Mouse (Mus musculus): Measurements from ENCODE around the gene Fmo6. TPM values are rescaled to one million over a fixed set of nuclear protein-coding genes. Genes with fewer than 3 reads are reported as not detected.

The Fmo6 gene
- polyA plus RNA-seq, 1 experiment from 2014 or later = not detected

DNA sequence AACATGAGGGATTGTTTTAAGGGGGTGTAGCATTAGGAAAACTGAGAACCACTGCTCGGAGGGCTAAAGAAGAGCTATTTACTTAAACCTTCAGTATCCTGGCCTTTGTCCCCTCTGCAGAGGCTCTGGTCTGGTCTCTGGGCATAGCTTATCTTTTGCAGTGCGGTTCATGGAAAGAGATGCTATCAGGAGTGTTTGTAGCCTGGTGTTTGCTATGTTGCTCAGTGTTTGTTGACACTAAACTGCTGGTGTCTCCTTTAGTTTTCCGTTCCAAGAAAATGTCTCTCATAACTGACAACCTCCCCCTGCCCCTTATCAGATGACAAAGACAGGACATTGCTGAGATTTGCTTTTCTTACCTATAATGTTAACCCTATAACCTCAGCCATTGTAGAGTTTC is 62.2 kb downstream of the Fmo6 start:
- WGBS (ENCODE audit: insufficient replicate concordance) = 38% methylated on average over 3 of the region's 3 CpGs
- Histone ChIP-seq H3K27me3 (no peaks in the 10 kb centered on the region), H3K4me2 (no peak overlapping the region), H3K36me3 (replicated peaks) (no peaks in the 10 kb centered on the region), H3K27ac (replicated peaks) (no peak overlapping the region), H3K9ac (no peak overlapping the region), H3K4me1 (replicated peaks) (peaks cover 6% of the 10 kb centered on the region), H3K4me3 (replicated peaks) (no peak overlapping the region), H3K9me3 (replicated peaks) (no peaks in the 10 kb centered on the region)
- peak; percentile 45; the same call in 1 of the 2 replicates for ATAC-seq (ENCODE audit: insufficient read depth)

- Histone ChIP-seq H3K4me1 (replicated peaks) (peaks cover 9% of the 10 kb centered on the region), H3K4me3 (replicated peaks) (no peak overlapping the region), H3K27ac (replicated peaks) (no peak overlapping the region), H3K9me3 (replicated peaks) (no peaks in the 10 kb centered on the region), H3K27me3 (no peaks in the 10 kb centered on the region), H3K9ac (no peak overlapping the region), H3K36me3 (replicated peaks) (no peaks in the 10 kb centered on the region), H3K4me2 (no peak overlapping the region)
- WGBS (ENCODE audit: insufficient replicate concordance) = 39% methylated on average over 9 of the region's 9 CpGs
- ATAC-seq (ENCODE audit: insufficient read depth) = peak; percentile 45; the same call in 1 of the 2 replicates
These were observed 65.5 kb downstream of the Fmo6 start for GRCm38 (mm10) chr1:162871701-162872311.

- ATAC-seq (ENCODE audit: insufficient read depth) = no peak
- Histone ChIP-seq H3K4me3 (replicated peaks) (no peak overlapping the region), H3K27ac (replicated peaks) (no peak overlapping the region), H3K9me3 (replicated peaks) (no peaks in the 10 kb centered on the region), H3K4me1 (replicated peaks) (peaks cover 9% of the 10 kb centered on the region), H3K36me3 (replicated peaks) (no peaks in the 10 kb centered on the region), H3K4me2 (no peak overlapping the region), H3K27me3 (no peaks in the 10 kb centered on the region), H3K9ac (no peak overlapping the region)
- 53% methylated on average over 7 of the region's 7 CpGs for WGBS (ENCODE audit: insufficient replicate concordance)
These were observed 66.3 kb downstream of the Fmo6 start for GRCm38 (mm10) chr1:162870978-162871377.

- Histone ChIP-seq H3K4me2 (no peak overlapping the region), H3K27me3 (no peaks in the 10 kb centered on the region), H3K4me1 (replicated peaks) (0 out of 2 replicates have a peak, but pooled peaks cover 6% of the 10 kb centered on the region), H3K27ac (replicated peaks) (no peak overlapping the region), H3K9me3 (replicated peaks) (no peaks in the 10 kb centered on the region), H3K36me3 (replicated peaks) (no peaks in the 10 kb centered on the region), H3K9ac (no peak overlapping the region), H3K4me3 (replicated peaks) (no peak overlapping the region)
- 60% methylated on average over 4 of the region's 4 CpGs for WGBS (ENCODE audit: insufficient replicate concordance)
- no peak for ATAC-seq (ENCODE audit: insufficient read depth)
These were observed 69.9 kb downstream of the Fmo6 start for GRCm38 (mm10) chr1:162867396-162867795.

Other genes starting within 250 kb of the Fmo6 start
- 32.9 and 33.4 TPM in 2 replicates for gene Prrc2c, start 197.0 kb downstream of the Fmo6 start, polyA plus RNA-seq (2015; fragmentation: Nextera tagmentation; extraction: Ambion mirVana)
- 3.3 and 4.1 TPM in 2 replicates for gene Fmo4, start 123.5 kb downstream of the Fmo6 start, polyA plus RNA-seq (2015; fragmentation: Nextera tagmentation; extraction: Ambion mirVana)
- 29.4 and 34.5 TPM in 2 replicates for gene Fmo1, start 70.9 kb downstream of the Fmo6 start, polyA plus RNA-seq (2015; fragmentation: Nextera tagmentation; extraction: Ambion mirVana)
- 0.13 and 0.14 TPM in 2 replicates for gene Fmo2, start 38.8 kb downstream of the Fmo6 start, polyA plus RNA-seq (2015; fragmentation: Nextera tagmentation; extraction: Ambion mirVana)
- gene Fmo3, start 47.0 kb upstream of the Fmo6 start, polyA plus RNA-seq (2015; fragmentation: Nextera tagmentation; extraction: Ambion mirVana) = not detected in 2 replicates
- not detected in 2 replicates for gene Mroh9, start 148.2 kb upstream of the Fmo6 start, polyA plus RNA-seq (2015; fragmentation: Nextera tagmentation; extraction: Ambion mirVana)

Measured in liver, embryonic 15.5 days (tissue).